Mouse (Mus musculus): ENCODE measurements around the gene Elk4. TPM values are rescaled to one million over a fixed set of nuclear protein-coding genes. Genes with fewer than 3 reads are reported as not detected.

Elk4 gene
- 3.9 and 4.3 TPM in 2 replicates for polyA plus RNA-seq (2012; rRNA removed)

DNA sequence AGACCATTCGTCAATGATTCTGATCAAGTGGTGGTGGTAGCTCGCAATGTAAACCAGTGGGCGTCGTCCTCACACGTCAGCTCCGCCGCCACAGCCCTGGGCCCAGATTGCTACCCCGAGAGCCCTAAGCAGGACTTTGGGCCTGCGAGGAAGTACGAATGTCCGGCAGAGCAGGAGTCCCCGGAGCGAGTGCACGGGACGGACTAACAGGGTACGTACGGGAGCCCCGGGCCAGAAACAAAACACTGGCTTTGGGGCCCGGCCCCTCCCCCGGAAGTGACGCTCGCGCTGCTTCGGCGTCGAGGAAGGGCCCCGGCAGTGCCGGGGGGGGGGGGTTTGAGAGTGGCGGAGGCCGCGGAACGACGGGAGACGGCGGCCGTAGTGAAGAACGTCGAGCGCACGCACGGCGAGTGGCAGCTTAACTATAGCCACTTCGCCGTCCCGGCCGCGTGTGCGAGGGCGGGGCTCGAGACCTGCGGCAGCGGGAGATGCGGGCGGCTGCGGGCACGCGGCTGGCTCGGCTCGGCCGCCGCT lies at the start of gene Elk4:
Gene Elk4 (plus strand): TSS at position 326 of the 534 bp plus-strand sequence.
- peak within 1 kb of the TSS; percentile 90 for H3K4me3 ChIP-seq (ENCODE audit: control insufficient read depth, low read depth, low read length)
- H3K36me3 ChIP-seq (ENCODE audit: control insufficient read depth, insufficient read depth, low read length) = no peaks in the 10 kb centered on the region
- no peaks in the 10 kb centered on the region for H3K27me3 ChIP-seq (ENCODE audit: control insufficient read depth, insufficient read depth, low read length)
- peak within 1 kb of the TSS; percentile 89 for H3K27ac ChIP-seq (ENCODE audit: control insufficient read depth, insufficient read depth, low read depth, low read length)
- TF ChIP-seq POLR2A (IDR thresholded peaks at IDR 0.05; ENCODE audit: control insufficient read depth, low read depth, low read length) (peak; percentile 66), CTCF (IDR thresholded peaks at IDR 0.05; ENCODE audit: control insufficient read depth, insufficient read depth, insufficient replicate concordance, low read depth, low read length) (no peak)
- peaks cover 2% of the 10 kb centered on the region for H3K4me1 ChIP-seq (ENCODE audit: control insufficient read depth, insufficient read depth, low read length)

DNA sequence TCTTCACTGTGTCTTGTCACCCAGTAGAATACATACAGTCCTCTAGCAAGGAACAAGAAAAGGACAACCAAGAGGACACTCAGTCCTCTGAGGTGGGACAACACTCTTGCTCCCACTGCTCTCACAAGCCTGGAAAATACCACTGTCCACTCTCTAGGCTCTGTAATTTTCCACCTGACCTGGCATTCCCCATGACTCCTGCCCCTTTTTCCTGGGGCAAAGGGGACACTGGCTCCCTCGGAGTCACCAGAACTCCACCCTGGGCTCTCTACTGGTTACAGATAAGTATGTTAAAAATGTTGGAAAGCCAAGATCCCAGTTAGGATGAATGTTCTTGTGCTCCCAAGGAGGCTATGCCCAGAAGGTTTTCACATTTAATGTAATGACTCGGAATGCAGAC lies 46.4 kb upstream of the Elk4 start:
- Histone ChIP-seq H3K27ac (ENCODE audit: control insufficient read depth, insufficient read depth, low read depth, low read length) (no peak overlapping the region), H3K4me1 (ENCODE audit: control insufficient read depth, insufficient read depth, low read length) (peaks cover 14% of the 10 kb centered on the region), H3K4me3 (ENCODE audit: control insufficient read depth, low read depth, low read length) (no peak overlapping the region), H3K27me3 (ENCODE audit: control insufficient read depth, insufficient read depth, low read length) (no peaks in the 10 kb centered on the region), H3K36me3 (ENCODE audit: control insufficient read depth, insufficient read depth, low read length) (no peaks in the 10 kb centered on the region)
- no peak for TF ChIP-seq POLR2A (IDR thresholded peaks at IDR 0.05; ENCODE audit: control insufficient read depth, low read depth, low read length)
- no peak for TF ChIP-seq CTCF (IDR thresholded peaks at IDR 0.05; ENCODE audit: control insufficient read depth, insufficient read depth, insufficient replicate concordance, low read depth, low read length)

DNA sequence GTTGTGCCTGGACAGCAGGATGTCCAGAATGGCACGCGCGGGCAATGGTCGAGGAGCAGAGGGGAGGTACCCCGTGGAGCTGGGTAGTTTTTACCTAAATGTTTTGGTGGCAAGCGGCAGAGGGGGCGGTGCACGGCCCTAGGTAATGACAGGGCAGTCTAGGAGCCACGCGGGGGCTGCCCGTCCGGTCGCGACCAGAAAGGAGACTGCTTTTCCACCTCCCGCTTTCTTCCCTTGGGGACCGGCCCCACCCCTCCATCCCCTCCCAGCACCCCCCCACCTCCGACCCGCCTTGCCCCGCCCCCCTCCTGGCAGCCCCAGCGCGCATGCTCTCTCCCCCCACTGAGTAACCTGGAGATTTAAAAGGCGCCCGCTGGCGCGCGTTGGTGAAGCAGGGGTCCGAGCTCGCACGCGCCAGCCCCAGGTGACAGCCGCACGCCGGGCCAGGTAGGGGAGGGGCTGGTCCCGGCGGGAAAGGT lies 44.8 kb upstream of the Elk4 start, which contains the start of gene Slc45a3:
Gene Slc45a3 (plus strand): TSS at position 362 of the 479 bp plus-strand sequence.
- TF ChIP-seq CTCF (IDR thresholded peaks at IDR 0.05; ENCODE audit: control insufficient read depth, insufficient read depth, insufficient replicate concordance, low read depth, low read length) = no peak
- peak; percentile 31; the same call in 1 of the 2 replicates for TF ChIP-seq POLR2A (IDR thresholded peaks at IDR 0.05; ENCODE audit: control insufficient read depth, low read depth, low read length)
- Histone ChIP-seq H3K4me1 (ENCODE audit: control insufficient read depth, insufficient read depth, low read length) (peaks cover 14% of the 10 kb centered on the region), H3K36me3 (ENCODE audit: control insufficient read depth, insufficient read depth, low read length) (no peaks in the 10 kb centered on the region), H3K27me3 (ENCODE audit: control insufficient read depth, insufficient read depth, low read length) (no peaks in the 10 kb centered on the region), H3K27ac (ENCODE audit: control insufficient read depth, insufficient read depth, low read depth, low read length) (peak within 1 kb of the TSS; percentile 64), H3K4me3 (ENCODE audit: control insufficient read depth, low read depth, low read length) (peak within 1 kb of the TSS; percentile 77)

- Histone ChIP-seq H3K27me3 (ENCODE audit: control insufficient read depth, insufficient read depth, low read length) (no peaks in the 10 kb centered on the region), H3K36me3 (ENCODE audit: control insufficient read depth, insufficient read depth, low read length) (no peaks in the 10 kb centered on the region), H3K4me3 (ENCODE audit: control insufficient read depth, low read depth, low read length) (peak overlapping the region; percentile 77), H3K27ac (ENCODE audit: control insufficient read depth, insufficient read depth, low read depth, low read length) (peak overlapping the region; percentile 64), H3K4me1 (ENCODE audit: control insufficient read depth, insufficient read depth, low read length) (peaks cover 14% of the 10 kb centered on the region)
- TF ChIP-seq CTCF (IDR thresholded peaks at IDR 0.05; ENCODE audit: control insufficient read depth, insufficient read depth, insufficient replicate concordance, low read depth, low read length) = no peak
Observed at GRCm38 (mm10) chr1:131963085-131963951, 44.1 kb upstream of the Elk4 start.

GRCm38 (mm10) chr1:131964100-131964499 lies 43.3 kb upstream of the Elk4 start:
- Histone ChIP-seq H3K27me3 (ENCODE audit: control insufficient read depth, insufficient read depth, low read length) (no peaks in the 10 kb centered on the region), H3K27ac (ENCODE audit: control insufficient read depth, insufficient read depth, low read depth, low read length) (peak overlapping the region; percentile 64; the same call in 1 of the 2 replicates), H3K36me3 (ENCODE audit: control insufficient read depth, insufficient read depth, low read length) (no peaks in the 10 kb centered on the region), H3K4me3 (ENCODE audit: control insufficient read depth, low read depth, low read length) (peak overlapping the region; percentile 77; the same call in 1 of the 2 replicates), H3K4me1 (ENCODE audit: control insufficient read depth, insufficient read depth, low read length) (peaks cover 14% of the 10 kb centered on the region)
- TF ChIP-seq CTCF (IDR thresholded peaks at IDR 0.05; ENCODE audit: control insufficient read depth, insufficient read depth, insufficient replicate concordance, low read depth, low read length) (no peak), POLR2A (IDR thresholded peaks at IDR 0.05; ENCODE audit: control insufficient read depth, low read depth, low read length) (no peak)

DNA sequence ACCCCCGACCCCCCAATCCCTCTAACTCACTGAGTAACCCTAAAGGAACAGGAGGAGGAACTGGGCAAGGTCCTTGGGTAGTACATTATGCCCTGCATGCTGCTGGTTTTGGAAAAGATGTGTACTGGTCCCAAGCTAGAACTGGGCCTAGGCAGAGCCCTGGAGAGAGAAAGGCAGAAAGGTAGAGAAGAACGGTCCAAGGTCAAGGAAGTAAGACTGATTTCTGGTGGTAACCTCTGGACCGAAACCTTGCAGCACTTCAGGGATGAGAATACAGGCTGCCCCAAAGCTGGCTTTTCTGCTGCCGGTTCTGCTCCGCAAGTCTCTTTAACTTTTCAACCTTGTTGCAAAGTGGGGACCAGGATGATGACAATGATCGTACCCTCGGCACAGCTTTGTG lies 42.8 kb upstream of the Elk4 start:
- Histone ChIP-seq H3K4me1 (ENCODE audit: control insufficient read depth, insufficient read depth, low read length) (peaks cover 14% of the 10 kb centered on the region), H3K27ac (ENCODE audit: control insufficient read depth, insufficient read depth, low read depth, low read length) (0 out of 2 replicates have a peak overlapping the region, but pooled peaks have one; percentile 9), H3K27me3 (ENCODE audit: control insufficient read depth, insufficient read depth, low read length) (no peaks in the 10 kb centered on the region), H3K36me3 (ENCODE audit: control insufficient read depth, insufficient read depth, low read length) (no peaks in the 10 kb centered on the region), H3K4me3 (ENCODE audit: control insufficient read depth, low read depth, low read length) (no peak overlapping the region)
- TF ChIP-seq POLR2A (IDR thresholded peaks at IDR 0.05; ENCODE audit: control insufficient read depth, low read depth, low read length) (no peak), CTCF (IDR thresholded peaks at IDR 0.05; ENCODE audit: control insufficient read depth, insufficient read depth, insufficient replicate concordance, low read depth, low read length) (no peak)

DNA sequence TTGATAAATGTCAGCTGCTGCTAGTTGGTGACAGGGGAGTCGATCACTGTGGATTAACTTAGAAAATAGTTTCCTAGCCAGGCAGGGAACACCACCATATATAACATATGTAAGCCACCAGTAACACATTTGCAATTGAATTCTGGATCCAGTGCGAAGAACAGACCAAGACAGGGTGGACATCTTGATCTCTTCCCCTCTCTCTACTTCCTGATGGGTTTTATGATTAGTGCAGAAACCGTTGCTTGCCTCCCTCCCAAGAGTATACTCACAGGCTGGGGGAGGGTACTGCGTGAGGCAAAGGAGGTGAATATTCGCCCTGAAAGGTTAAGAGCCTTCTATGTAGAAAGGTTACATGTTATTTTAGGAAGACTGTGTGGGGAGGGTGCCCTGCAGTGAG lies 41.6 kb upstream of the Elk4 start:
- Histone ChIP-seq H3K36me3 (ENCODE audit: control insufficient read depth, insufficient read depth, low read length) (no peaks in the 10 kb centered on the region), H3K27me3 (ENCODE audit: control insufficient read depth, insufficient read depth, low read length) (no peaks in the 10 kb centered on the region), H3K4me1 (ENCODE audit: control insufficient read depth, insufficient read depth, low read length) (peaks cover 14% of the 10 kb centered on the region), H3K27ac (ENCODE audit: control insufficient read depth, insufficient read depth, low read depth, low read length) (no peak overlapping the region), H3K4me3 (ENCODE audit: control insufficient read depth, low read depth, low read length) (no peak overlapping the region)
- no peak for TF ChIP-seq CTCF (IDR thresholded peaks at IDR 0.05; ENCODE audit: control insufficient read depth, insufficient read depth, insufficient replicate concordance, low read depth, low read length)
- no peak for TF ChIP-seq POLR2A (IDR thresholded peaks at IDR 0.05; ENCODE audit: control insufficient read depth, low read depth, low read length)
